ENCODE assay signal across 22 mouse cellular contexts in the genomic region with DNA sequence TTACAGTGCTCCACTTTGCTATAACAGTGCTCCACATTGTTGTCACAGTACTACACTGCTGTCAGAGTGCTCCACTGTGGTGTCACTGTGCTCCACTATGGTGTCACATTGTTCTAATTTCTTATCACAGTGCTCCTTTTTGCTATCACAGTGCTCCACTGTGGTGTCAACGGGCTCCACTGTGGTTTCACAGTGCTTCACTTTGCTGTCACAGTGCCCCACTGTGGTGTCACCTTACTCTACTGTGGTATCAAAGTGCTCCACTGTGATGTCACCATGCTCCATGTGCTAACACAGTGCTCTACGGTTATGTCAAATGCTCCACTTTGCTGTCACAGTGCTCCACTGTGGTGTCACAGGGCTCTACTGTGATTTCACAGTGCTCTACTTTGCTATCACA.
"Had no signal": no experiment of that assay in that cellular context is flagged by ENCODE, and none has a peak within 500 bp of the region (broad histone marks: within the 10 kb centered on the region; RNA-seq: fewer than 3 reads in every experiment).

No protein-coding gene starts in this region.

- H3K4me1 ChIP-seq: kidney, embryonic 15.5 days; limb, embryonic 13.5 days; liver, embryonic 12.5 days; liver, embryonic 15.5 days; lung, embryonic 15.5 days; midbrain, embryonic 10.5 days; midbrain, embryonic 15.5 days had no signal

- H3K27me3 ChIP-seq: kidney, embryonic 15.5 days; limb, embryonic 13.5 days; liver, embryonic 15.5 days; lung, embryonic 15.5 days; midbrain, embryonic 15.5 days had no signal

- H3K9me3 ChIP-seq: kidney, embryonic 15.5 days; limb, embryonic 13.5 days; liver, embryonic 12.5 days; lung, embryonic 15.5 days; midbrain, embryonic 10.5 days; midbrain, embryonic 15.5 days had no signal

- H3K27ac ChIP-seq: hindbrain, postnatal 0 days; kidney, embryonic 15.5 days; left cerebral cortex, adult 2 months; limb, embryonic 13.5 days; liver, embryonic 12.5 days; liver, embryonic 15.5 days; lung, embryonic 15.5 days; midbrain, embryonic 10.5 days; midbrain, embryonic 15.5 days had no signal

- H3K4me3 ChIP-seq: kidney, embryonic 15.5 days; left cerebral cortex, adult 2 months; limb, embryonic 13.5 days; liver, embryonic 12.5 days; liver, embryonic 15.5 days; lung, embryonic 15.5 days; midbrain, embryonic 10.5 days; midbrain, embryonic 15.5 days had no signal

- H3K36me3 ChIP-seq: kidney, embryonic 15.5 days; limb, embryonic 13.5 days; liver, embryonic 12.5 days; liver, embryonic 15.5 days; lung, embryonic 15.5 days; midbrain, embryonic 10.5 days; midbrain, embryonic 15.5 days had no signal

- ATAC-seq: hindbrain, postnatal 0 days; inflammation-experienced regulatory T-cells, adult 6 months; liver, embryonic 12.5 days; midbrain, embryonic 15.5 days had no signal

- DNase-seq: kidney, adult 11 months; kidney, adult 8-10 months; kidney, postnatal 10 days; kidney, postnatal 36 days; layer of hippocampus, postnatal 36 days; liver; lung, adult 18-20 months; lung, postnatal 10 days; lung, postnatal 36 days; right cerebral cortex, adult 18-20 months; right cerebral cortex, postnatal 14 days; thymus, adult 2 months had no signal

- H3K4me2 ChIP-seq: kidney, embryonic 15.5 days; limb, embryonic 13.5 days; liver, embryonic 12.5 days; liver, embryonic 15.5 days; lung, embryonic 15.5 days; midbrain, embryonic 15.5 days had no signal

- H3K9ac ChIP-seq: kidney, embryonic 15.5 days; limb, embryonic 13.5 days; liver, embryonic 12.5 days; liver, embryonic 15.5 days; lung, embryonic 15.5 days; midbrain, embryonic 15.5 days had no signal
